Mouse (Mus musculus): Measurements from ENCODE around the gene Myom3. TPM values are rescaled to one million over a fixed set of nuclear protein-coding genes. Genes with fewer than 3 reads are reported as not detected.
A peak's percentile ranks its signal among the peaks of the same experiment; 100 is the strongest.

Myom3 gene
- polyA plus RNA-seq, 1 experiment from 2014 or later: 0.11 TPM

GRCm38 (mm10) chr4:135761048-135761447 is 1.5 kb downstream of the Myom3 start:
- H3K4me2 ChIP-seq: no peak overlapping the region
- no peak for ATAC-seq
- H3K4me1 ChIP-seq: peaks cover 13% of the 10 kb centered on the region
- H3K4me3 ChIP-seq: no peak overlapping the region
- no peaks in the 10 kb centered on the region for H3K36me3 ChIP-seq
- no peaks in the 10 kb centered on the region for H3K9me3 ChIP-seq (replicated peaks)
- 67% methylated on average over 8 of the region's 8 CpGs for WGBS (ENCODE audit: insufficient replicate concordance)
- no peak overlapping the region for H3K9ac ChIP-seq
- peaks cover 32% of the 10 kb centered on the region for H3K27me3 ChIP-seq (replicated peaks)
- no peak overlapping the region for H3K27ac ChIP-seq

GRCm38 (mm10) chr4:135761569-135761968 is 2.1 kb downstream of the Myom3 start:
- Histone ChIP-seq H3K4me1 (peaks cover 13% of the 10 kb centered on the region), H3K4me2 (peak overlapping the region; percentile 67; the same call in 1 of the 2 replicates), H3K9ac (no peak overlapping the region), H3K27ac (no peak overlapping the region), H3K27me3 (replicated peaks) (peaks cover 32% of the 10 kb centered on the region), H3K9me3 (replicated peaks) (no peaks in the 10 kb centered on the region), H3K4me3 (no peak overlapping the region), H3K36me3 (no peaks in the 10 kb centered on the region)
- no peak for ATAC-seq
- 72% methylated on average over 7 of the region's 7 CpGs for WGBS (ENCODE audit: insufficient replicate concordance)

- Histone ChIP-seq H3K36me3 (no peaks in the 10 kb centered on the region), H3K4me3 (peak overlapping the region; percentile 36), H3K27me3 (replicated peaks) (peaks cover 32% of the 10 kb centered on the region), H3K4me1 (peaks cover 13% of the 10 kb centered on the region), H3K27ac (no peak overlapping the region), H3K9me3 (replicated peaks) (no peaks in the 10 kb centered on the region), H3K9ac (peak overlapping the region; percentile 39; the same call in 1 of the 2 replicates), H3K4me2 (peak overlapping the region; percentile 67)
- WGBS (ENCODE audit: insufficient replicate concordance): 10% methylated on average over 19 of the region's 19 CpGs
- ATAC-seq: peak; percentile 86
Observed at GRCm38 (mm10) chr4:135762251-135762906, 2.9 kb downstream of the Myom3 start.

GRCm38 (mm10) chr4:135764700-135765099 is 5.2 kb downstream of the Myom3 start:
- ATAC-seq: no peak
- H3K4me1 ChIP-seq: peaks cover 13% of the 10 kb centered on the region
- H3K27me3 ChIP-seq (replicated peaks): peaks cover 17% of the 10 kb centered on the region
- no peaks in the 10 kb centered on the region for H3K9me3 ChIP-seq (replicated peaks)
- no peak overlapping the region for H3K27ac ChIP-seq
- no peak overlapping the region for H3K9ac ChIP-seq
- no peak overlapping the region for H3K4me2 ChIP-seq
- H3K4me3 ChIP-seq: no peak overlapping the region
- 78% methylated on average over 13 of the region's 13 CpGs for WGBS (ENCODE audit: insufficient replicate concordance)
- no peaks in the 10 kb centered on the region for H3K36me3 ChIP-seq

GRCm38 (mm10) chr4:135765707-135766106 is 6.2 kb downstream of the Myom3 start:
- Histone ChIP-seq H3K9me3 (replicated peaks) (no peaks in the 10 kb centered on the region), H3K4me3 (no peak overlapping the region), H3K4me2 (no peak overlapping the region), H3K4me1 (peaks cover 13% of the 10 kb centered on the region), H3K27ac (no peak overlapping the region), H3K27me3 (replicated peaks) (peaks cover 7% of the 10 kb centered on the region), H3K9ac (no peak overlapping the region), H3K36me3 (no peaks in the 10 kb centered on the region)
- WGBS (ENCODE audit: insufficient replicate concordance): 63% methylated on average over 8 of the region's 8 CpGs
- ATAC-seq: no peak

GRCm38 (mm10) chr4:135766976-135767375 is 7.5 kb downstream of the Myom3 start:
- whole genome bisulfite sequencing (ENCODE audit: insufficient replicate concordance): 56% methylated on average over 3 of the region's 3 CpGs
- Histone ChIP-seq H3K9me3 (replicated peaks) (no peaks in the 10 kb centered on the region), H3K9ac (no peak overlapping the region), H3K27me3 (replicated peaks) (0 out of 2 replicates have a peak, but pooled peaks cover 5% of the 10 kb centered on the region), H3K4me1 (peaks cover 9% of the 10 kb centered on the region), H3K4me3 (no peak overlapping the region), H3K36me3 (no peaks in the 10 kb centered on the region), H3K27ac (no peak overlapping the region), H3K4me2 (no peak overlapping the region)
- ATAC-seq: no peak

GRCm38 (mm10) chr4:135768572-135769526 is 9.3 kb downstream of the Myom3 start:
- WGBS (ENCODE audit: insufficient replicate concordance): 51% methylated on average over 14 of the region's 14 CpGs
- Histone ChIP-seq H3K4me1 (no peaks in the 10 kb centered on the region), H3K27ac (no peak overlapping the region)

GRCm38 (mm10) chr4:135770611-135771305 is 11.2 kb downstream of the Myom3 start:
- no peaks in the 10 kb centered on the region for H3K4me1 ChIP-seq
- H3K27ac ChIP-seq: no peak overlapping the region
- 61% methylated on average over 18 of the region's 18 CpGs for WGBS (ENCODE audit: insufficient replicate concordance)
- no peaks in the 10 kb centered on the region for H3K9me3 ChIP-seq (replicated peaks)
- no peak overlapping the region for H3K4me3 ChIP-seq
- peaks cover 28% of the 10 kb centered on the region; the same call in 1 of the 2 replicates for H3K27me3 ChIP-seq (replicated peaks)
- H3K36me3 ChIP-seq: no peaks in the 10 kb centered on the region
- no peak for ATAC-seq
- no peak overlapping the region for H3K4me2 ChIP-seq
- no peak overlapping the region for H3K9ac ChIP-seq

More at GRCm38 (mm10) chr4:135768572-135769526, 9.3 kb downstream of the Myom3 start:
- Histone ChIP-seq H3K9ac (no peak overlapping the region), H3K4me2 (no peak overlapping the region), H3K4me3 (no peak overlapping the region), H3K36me3 (no peaks in the 10 kb centered on the region), H3K9me3 (replicated peaks) (no peaks in the 10 kb centered on the region), H3K27me3 (replicated peaks) (peaks cover 13% of the 10 kb centered on the region; the same call in 1 of the 2 replicates)
- 0 out of 2 replicates have a peak, but pooled peaks have one; percentile 33 for ATAC-seq

- H3K27me3 ChIP-seq (replicated peaks): peaks cover 37% of the 10 kb centered on the region; the same call in 1 of the 2 replicates
- H3K9me3 ChIP-seq (replicated peaks): no peaks in the 10 kb centered on the region
- H3K27ac ChIP-seq: no peak overlapping the region
- WGBS (ENCODE audit: insufficient replicate concordance): 69% methylated on average over 6 of the region's 6 CpGs
- H3K36me3 ChIP-seq: no peaks in the 10 kb centered on the region
- H3K4me3 ChIP-seq: no peak overlapping the region
- no peak for ATAC-seq
- H3K4me1 ChIP-seq: no peaks in the 10 kb centered on the region
- no peak overlapping the region for H3K4me2 ChIP-seq
- H3K9ac ChIP-seq: no peak overlapping the region
Observed at GRCm38 (mm10) chr4:135771592-135771991, 12.1 kb downstream of the Myom3 start.

GRCm38 (mm10) chr4:135772671-135773070 is 13.2 kb downstream of the Myom3 start:
- Histone ChIP-seq H3K9ac (no peak overlapping the region), H3K4me3 (no peak overlapping the region), H3K27me3 (replicated peaks) (peaks cover 45% of the 10 kb centered on the region; the same call in 1 of the 2 replicates), H3K4me2 (no peak overlapping the region), H3K27ac (no peak overlapping the region), H3K4me1 (no peaks in the 10 kb centered on the region), H3K9me3 (replicated peaks) (no peaks in the 10 kb centered on the region), H3K36me3 (no peaks in the 10 kb centered on the region)
- no peak for ATAC-seq
- 55% methylated on average over 4 of the region's 4 CpGs for WGBS (ENCODE audit: insufficient replicate concordance)

GRCm38 (mm10) chr4:135774496-135774895 is 15.0 kb downstream of the Myom3 start:
- no peaks in the 10 kb centered on the region for H3K9me3 ChIP-seq (replicated peaks)
- WGBS (ENCODE audit: insufficient replicate concordance): 57% methylated on average over 8 of the region's 8 CpGs
- H3K27me3 ChIP-seq (replicated peaks): peaks cover 45% of the 10 kb centered on the region; the same call in 1 of the 2 replicates
- no peaks in the 10 kb centered on the region for H3K36me3 ChIP-seq
- H3K4me1 ChIP-seq: no peaks in the 10 kb centered on the region
- H3K27ac ChIP-seq: no peak overlapping the region
- no peak overlapping the region for H3K9ac ChIP-seq
- H3K4me3 ChIP-seq: no peak overlapping the region
- no peak for ATAC-seq
- no peak overlapping the region for H3K4me2 ChIP-seq
